Mouse (Mus musculus) limb, embryonic 12.5 days (tissue): ENCODE results near the gene Fam76b. TPM values are rescaled to one million over a fixed set of nuclear protein-coding genes. Genes with fewer than 3 reads are reported as not detected.

Experiments
- ATAC-seq: fragments of 200-750 bp; cut with Nextera tagmentation; 2 replicates; pipeline ENCODE4 v1.8.0; 2017; ENCODE audit warnings: low read depth, moderate TSS enrichment; ENCODE audit not compliant: insufficient number of reproducible peaks, insufficient read depth, low FRiP score, low TSS enrichment
- H3K27ac ChIP-seq: fragments of 300-500 bp; sonication (generic); 2 replicates; pipeline ENCODE4 v1.5.1; 2016; ENCODE audit warnings: mild to moderate bottlenecking, moderate library complexity
- H3K27me3 ChIP-seq: fragments of 300-500 bp; sonication (generic); 2 replicates; pipeline ENCODE4 v1.6.1; 2016; ENCODE audit warnings: mild to moderate bottlenecking, moderate library complexity
- H3K36me3 ChIP-seq: fragments of 300-500 bp; sonication (generic); 2 replicates; pipeline ENCODE4 v1.6.1; 2016; ENCODE audit warnings: mild to moderate bottlenecking, moderate library complexity
- H3K4me1 ChIP-seq: fragments of 300-500 bp; sonication (generic); replicated peaks from 2 replicates; pipeline ENCODE4 v1.6.1; 2016
- H3K4me2 ChIP-seq: fragments of 300-500 bp; sonication (generic); 2 replicates; pipeline ENCODE4 v1.6.1; 2016; ENCODE audit warnings: mild to moderate bottlenecking, moderate library complexity
- H3K4me3 ChIP-seq: fragments of 300-500 bp; sonication (generic); replicated peaks from 2 replicates; pipeline ENCODE4 v1.5.1; 2016; ENCODE audit warnings: mild to moderate bottlenecking
- H3K9ac ChIP-seq: fragments of 300-500 bp; sonication (generic); replicated peaks from 2 replicates; pipeline ENCODE4 v1.6.1; 2016; ENCODE audit warnings: mild to moderate bottlenecking, moderate library complexity
- H3K9me3 ChIP-seq: fragments of 300-500 bp; sonication (generic); 2 replicates; pipeline ENCODE4 v1.6.1; 2016; ENCODE audit warnings: mild to moderate bottlenecking, moderate library complexity
- WGBS: fragments of 180-500 bp; shearing (Covaris S2); methylation state at CpG from one replicate; pipeline ENCODE4 v1.1.7; 2016; 5-methylcytosine and 5-hydroxymethylcytosine counted together
- polyA plus RNA-seq: library from polyadenylated mRNA; unstranded; fragments of >200 nt; fragmentation: Nextera tagmentation; extraction: Ambion mirVana; gene quantifications from 2 replicates; pipeline ENCODE4 v1.2.1, GENCODE M21; 2016

The Fam76b gene
- polyA plus RNA-seq, 1 experiment from 2014 or later = 30.0 TPM

GRCm38 (mm10) chr9:13826391-13826805 lies 1.1 kb upstream of the Fam76b start:
- H3K4me2 ChIP-seq = peak overlapping the region; percentile 66
- no peaks in the 10 kb centered on the region for H3K27me3 ChIP-seq
- H3K9ac ChIP-seq = peak overlapping the region; percentile 90
- H3K36me3 ChIP-seq = peaks cover 25% of the 10 kb centered on the region
- peak overlapping the region; percentile 98 for H3K27ac ChIP-seq
- H3K4me3 ChIP-seq = peak overlapping the region; percentile 85
- under 1% methylated on average over 31 of the region's 31 CpGs for WGBS
- H3K4me1 ChIP-seq = peaks cover 25% of the 10 kb centered on the region
- ATAC-seq = peak; percentile 10
- H3K9me3 ChIP-seq = no peaks in the 10 kb centered on the region

GRCm38 (mm10) chr9:13826832-13827405 lies 597 bp upstream of the Fam76b start, which contains the start of gene Cep57:
TSS of gene Cep57 (minus strand) at chr9:13827107.
- Histone ChIP-seq H3K9me3 (no peaks in the 10 kb centered on the region), H3K9ac (peak within 1 kb of the TSS; percentile 94), H3K27ac (peak within 1 kb of the TSS; percentile 98), H3K4me3 (peak within 1 kb of the TSS; percentile 85), H3K27me3 (no peaks in the 10 kb centered on the region), H3K36me3 (peaks cover 27% of the 10 kb centered on the region), H3K4me2 (peak within 1 kb of the TSS; percentile 74), H3K4me1 (peaks cover 25% of the 10 kb centered on the region)
- WGBS = under 1% methylated on average over 44 of the region's 44 CpGs
- ATAC-seq = peak; percentile 95

GRCm38 (mm10) chr9:13828087-13828441 lies 548 bp downstream of the Fam76b start:
- ATAC-seq = no peak; the same call in 1 of the 2 replicates
- H3K4me3 ChIP-seq = peak overlapping the region; percentile 85
- H3K27ac ChIP-seq = peak overlapping the region; percentile 97
- no peaks in the 10 kb centered on the region for H3K27me3 ChIP-seq
- H3K4me1 ChIP-seq = peaks cover 25% of the 10 kb centered on the region
- H3K4me2 ChIP-seq = peak overlapping the region; percentile 74
- no peaks in the 10 kb centered on the region for H3K9me3 ChIP-seq
- H3K36me3 ChIP-seq = peaks cover 29% of the 10 kb centered on the region
- under 1% methylated on average over 23 of the region's 23 CpGs for WGBS
- peak overlapping the region; percentile 94 for H3K9ac ChIP-seq

- ATAC-seq = no peak
- Histone ChIP-seq H3K9ac (no peak overlapping the region), H3K36me3 (peaks cover 88% of the 10 kb centered on the region), H3K27me3 (no peaks in the 10 kb centered on the region), H3K9me3 (no peaks in the 10 kb centered on the region), H3K4me1 (no peaks in the 10 kb centered on the region), H3K4me3 (no peak overlapping the region), H3K27ac (no peak overlapping the region), H3K4me2 (no peak overlapping the region)
- 87% methylated on average over 3 of the region's 3 CpGs for WGBS
Observed at GRCm38 (mm10) chr9:13835256-13835655, 7.7 kb downstream of the Fam76b start.

- Histone ChIP-seq H3K4me1 (no peaks in the 10 kb centered on the region), H3K27me3 (no peaks in the 10 kb centered on the region), H3K4me2 (no peak overlapping the region), H3K27ac (no peak overlapping the region), H3K4me3 (no peak overlapping the region), H3K9me3 (no peaks in the 10 kb centered on the region), H3K36me3 (peaks cover 90% of the 10 kb centered on the region), H3K9ac (no peak overlapping the region)
- WGBS = 80% methylated on average over 2 of the region's 2 CpGs
- no peak for ATAC-seq
Observed at GRCm38 (mm10) chr9:13836726-13837125, 9.2 kb downstream of the Fam76b start.

GRCm38 (mm10) chr9:13847591-13847990 lies 20.1 kb downstream of the Fam76b start:
- Histone ChIP-seq H3K4me1 (no peaks in the 10 kb centered on the region), H3K9ac (no peak overlapping the region), H3K4me2 (no peak overlapping the region), H3K27me3 (no peaks in the 10 kb centered on the region), H3K36me3 (peaks cover 34% of the 10 kb centered on the region), H3K27ac (no peak overlapping the region), H3K9me3 (no peaks in the 10 kb centered on the region), H3K4me3 (no peak overlapping the region)
- 86% methylated on average over 3 of the region's 3 CpGs for WGBS
- no peak for ATAC-seq

- no peak overlapping the region for H3K4me3 ChIP-seq
- H3K27ac ChIP-seq = no peak overlapping the region
- H3K36me3 ChIP-seq = peaks cover 24% of the 10 kb centered on the region
- ATAC-seq = no peak
- H3K9ac ChIP-seq = no peak overlapping the region
- no peaks in the 10 kb centered on the region for H3K4me1 ChIP-seq
- WGBS = 77% methylated on average over 10 of the region's 10 CpGs
- no peak overlapping the region for H3K4me2 ChIP-seq
- no peaks in the 10 kb centered on the region for H3K9me3 ChIP-seq
- H3K27me3 ChIP-seq = no peaks in the 10 kb centered on the region
Observed at GRCm38 (mm10) chr9:13848481-13849480, 21.3 kb downstream of the Fam76b start.

GRCm38 (mm10) chr9:13853876-13854275 lies 26.4 kb downstream of the Fam76b start:
- WGBS = 15% methylated on average over 3 of the region's 3 CpGs

GRCm38 (mm10) chr9:13856247-13856646 lies 28.7 kb downstream of the Fam76b start:
- Histone ChIP-seq H3K4me3 (no peak overlapping the region), H3K36me3 (no peaks in the 10 kb centered on the region), H3K9ac (no peak overlapping the region), H3K4me2 (no peak overlapping the region), H3K4me1 (no peaks in the 10 kb centered on the region), H3K27me3 (no peaks in the 10 kb centered on the region), H3K27ac (no peak overlapping the region), H3K9me3 (no peaks in the 10 kb centered on the region)
- 55% methylated on average over 1 of the region's 1 CpGs for WGBS
- no peak for ATAC-seq

More at GRCm38 (mm10) chr9:13853876-13854275, 26.4 kb downstream of the Fam76b start:
- Histone ChIP-seq H3K4me1 (no peaks in the 10 kb centered on the region), H3K9ac (no peak overlapping the region), H3K27ac (no peak overlapping the region), H3K27me3 (no peaks in the 10 kb centered on the region), H3K4me3 (no peak overlapping the region), H3K36me3 (no peaks in the 10 kb centered on the region), H3K4me2 (no peak overlapping the region), H3K9me3 (no peaks in the 10 kb centered on the region)
- no peak for ATAC-seq

GRCm38 (mm10) chr9:13856777-13857176 lies 29.3 kb downstream of the Fam76b start:
- Histone ChIP-seq H3K4me1 (no peaks in the 10 kb centered on the region), H3K9ac (no peak overlapping the region), H3K4me2 (no peak overlapping the region), H3K4me3 (no peak overlapping the region), H3K27ac (no peak overlapping the region), H3K27me3 (no peaks in the 10 kb centered on the region), H3K36me3 (no peaks in the 10 kb centered on the region), H3K9me3 (no peaks in the 10 kb centered on the region)
- ATAC-seq = no peak
- 78% methylated on average over 4 of the region's 4 CpGs for WGBS

- Histone ChIP-seq H3K4me2 (no peak overlapping the region), H3K4me1 (no peaks in the 10 kb centered on the region), H3K36me3 (no peaks in the 10 kb centered on the region), H3K4me3 (no peak overlapping the region), H3K9me3 (no peaks in the 10 kb centered on the region), H3K27ac (no peak overlapping the region), H3K9ac (no peak overlapping the region), H3K27me3 (no peaks in the 10 kb centered on the region)
- ATAC-seq = no peak
- WGBS = 62% methylated on average over 2 of the region's 2 CpGs
Observed at GRCm38 (mm10) chr9:13867646-13868045, 40.1 kb downstream of the Fam76b start.
